Mouse (Mus musculus): Measurements from ENCODE around the gene Cfap221.

- TF ChIP-seq CTCF (IDR thresholded peaks at IDR 0.05; ENCODE audit: control insufficient read depth, insufficient read depth, low read length), result no peak
- no peak for TF ChIP-seq POLR2A (IDR thresholded peaks at IDR 0.05; ENCODE audit: borderline replicate concordance, control insufficient read depth, low read depth, low read length)
Observed at GRCm38 (mm10) chr1:120035456-120036034, 38.5 kb upstream of the Cfap221 start.

All from bone marrow, adult 2 months (tissue).